Mouse (Mus musculus) liver, postnatal 0 days (tissue): Measurements from ENCODE around the gene Flad1.

ENCODE experiments used
- CTCF ChIP-seq: sonication (generic); IDR thresholded peaks from 2 replicates; pipeline ENCODE4 v1.5.1; 2016; ENCODE audit warnings: antibody characterized with exemption, low read depth
- EP300 ChIP-seq: IDR thresholded peaks from 2 replicates; pipeline ENCODE4 v1.6.1; 2016; ENCODE audit warnings: antibody characterized with exemption, low read depth, mild to moderate bottlenecking

- no peak for TF ChIP-seq CTCF
- TF ChIP-seq EP300: no peak
Measured at GRCm38 (mm10) chr3:89406887-89407286, 4.8 kb downstream of the Flad1 start.
